Mouse (Mus musculus) limb, embryonic 15.5 days (tissue): ENCODE data around the gene Bcar1. TPM values are rescaled to one million over a fixed set of nuclear protein-coding genes. Genes with fewer than 3 reads are reported as not detected.
A peak's percentile ranks its signal among the peaks of the same experiment; 100 is the strongest.

ENCODE experiments used
- ATAC-seq: fragments of 200-750 bp; cut with Nextera tagmentation; 2 replicates; pipeline ENCODE4 v1.8.0; 2017; ENCODE audit warnings: low read depth, moderate TSS enrichment; ENCODE audit not compliant: insufficient number of reproducible peaks, low FRiP score, low TSS enrichment
- H3K27ac ChIP-seq: fragments of 300-500 bp; sonication (generic); 2 replicates; pipeline ENCODE4 v1.5.1; 2015; ENCODE audit warnings: moderate library complexity, mild to moderate bottlenecking, inconsistent platforms
- H3K27me3 ChIP-seq: fragments of 300-500 bp; sonication (generic); 2 replicates; pipeline ENCODE4 v1.6.1; 2015; ENCODE audit warnings: inconsistent platforms
- H3K36me3 ChIP-seq: fragments of 300-500 bp; sonication (generic); 2 replicates; pipeline ENCODE4 v1.6.1; 2015; ENCODE audit warnings: inconsistent platforms
- H3K4me1 ChIP-seq: fragments of 300-500 bp; sonication (generic); 2 replicates; pipeline ENCODE4 v1.6.1; 2015; ENCODE audit warnings: inconsistent platforms
- H3K4me2 ChIP-seq: fragments of 300-500 bp; sonication (generic); 2 replicates; pipeline ENCODE4 v1.6.1; 2015; ENCODE audit warnings: mild to moderate bottlenecking, inconsistent platforms
- H3K4me3 ChIP-seq: fragments of 300-500 bp; sonication (generic); 2 replicates; pipeline ENCODE4 v1.5.1; 2015; ENCODE audit warnings: mild to moderate bottlenecking, inconsistent platforms
- H3K9ac ChIP-seq: fragments of 300-500 bp; sonication (generic); 2 replicates; pipeline ENCODE4 v1.6.1; 2015; ENCODE audit warnings: inconsistent platforms
- H3K9me3 ChIP-seq: fragments of 300-500 bp; sonication (generic); 2 replicates; pipeline ENCODE4 v1.6.1; 2016; ENCODE audit warnings: inconsistent platforms
- WGBS: fragments of 180-500 bp; shearing (Covaris S2); methylation state at CpG from one replicate; pipeline ENCODE4 v1.1.7; 2015; 5-methylcytosine and 5-hydroxymethylcytosine counted together
- polyA plus RNA-seq: library from polyadenylated mRNA; unstranded; fragments of >200 nt; fragmentation: Nextera tagmentation; extraction: Ambion mirVana; gene quantifications from 2 replicates; pipeline ENCODE4 v1.2.1, GENCODE M21; 2015

Gene Bcar1
- polyA plus RNA-seq, 1 experiment from 2014 or later: 35.4 TPM

DNA sequence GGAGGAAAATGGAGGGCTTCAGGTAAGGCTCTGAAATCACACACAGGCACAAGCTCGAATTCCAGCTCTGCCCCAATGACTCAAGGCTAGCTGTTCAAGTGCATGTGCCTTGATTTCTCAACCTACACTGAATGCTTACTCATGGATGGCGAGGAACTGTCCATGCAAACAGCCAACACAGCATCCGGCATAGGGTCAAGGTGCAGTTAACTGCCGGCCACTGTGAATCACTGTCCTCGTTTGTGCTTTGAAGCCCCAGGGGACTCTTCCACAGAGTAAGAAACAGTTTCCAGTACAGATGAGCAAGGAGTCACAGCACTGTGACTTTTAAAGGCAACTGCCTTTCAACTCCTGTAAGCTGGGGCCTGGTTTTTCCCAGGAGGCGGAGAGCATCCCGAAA, 36.1 kb upstream of the Bcar1 start:
- no peak for ATAC-seq
- no peak overlapping the region for H3K9ac ChIP-seq
- 69% methylated on average over 7 of the region's 7 CpGs for WGBS
- no peaks in the 10 kb centered on the region for H3K27me3 ChIP-seq
- H3K4me3 ChIP-seq: no peak overlapping the region
- no peak overlapping the region for H3K4me2 ChIP-seq
- no peak overlapping the region for H3K27ac ChIP-seq
- H3K36me3 ChIP-seq: peaks cover 29% of the 10 kb centered on the region
- no peaks in the 10 kb centered on the region for H3K9me3 ChIP-seq
- no peaks in the 10 kb centered on the region for H3K4me1 ChIP-seq

DNA sequence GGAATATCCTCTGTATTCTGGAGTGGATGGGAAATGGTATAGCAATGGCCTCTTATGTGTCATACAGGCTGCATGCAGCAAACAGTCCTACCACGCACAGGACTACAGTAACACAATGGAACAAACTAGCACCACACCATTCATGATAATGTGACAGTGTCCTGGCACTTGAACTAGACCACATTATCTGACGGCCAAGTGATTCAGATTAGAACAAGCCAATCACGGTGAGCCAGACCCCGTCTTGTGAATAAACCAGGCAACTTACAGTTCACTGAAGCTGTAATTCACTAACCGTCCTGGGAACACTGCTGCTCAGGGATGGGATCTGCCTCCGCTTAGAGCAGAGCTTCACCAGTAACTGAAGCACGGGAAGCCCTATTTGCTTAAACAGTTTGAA, 35.2 kb upstream of the Bcar1 start:
- Histone ChIP-seq H3K9me3 (no peaks in the 10 kb centered on the region), H3K4me2 (no peak overlapping the region), H3K9ac (no peak overlapping the region), H3K27me3 (no peaks in the 10 kb centered on the region), H3K4me3 (no peak overlapping the region), H3K27ac (no peak overlapping the region), H3K4me1 (no peaks in the 10 kb centered on the region), H3K36me3 (peaks cover 37% of the 10 kb centered on the region)
- no peak for ATAC-seq
- whole genome bisulfite sequencing: 81% methylated on average over 7 of the region's 7 CpGs

DNA sequence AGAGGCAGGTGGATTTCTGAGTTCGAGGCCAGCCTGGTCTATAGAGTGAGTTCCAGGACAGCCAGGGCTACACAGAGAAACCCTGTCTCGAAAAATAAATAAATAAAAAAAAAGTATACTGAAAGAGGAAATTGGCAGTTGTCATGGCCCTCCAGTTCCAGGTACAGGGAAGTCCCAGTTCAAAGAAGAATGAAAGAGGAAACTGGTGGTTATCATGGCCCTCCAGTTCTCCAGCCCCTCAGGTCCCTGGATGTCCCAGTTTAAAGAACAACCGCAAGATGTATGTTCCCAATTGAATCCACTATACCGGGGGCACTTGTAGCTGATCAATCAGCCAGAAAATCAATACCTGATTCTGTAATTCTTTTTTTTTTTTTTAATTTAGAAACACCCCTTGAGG, 32.9 kb upstream of the Bcar1 start:
- 94% methylated on average over 4 of the region's 4 CpGs for WGBS

DNA sequence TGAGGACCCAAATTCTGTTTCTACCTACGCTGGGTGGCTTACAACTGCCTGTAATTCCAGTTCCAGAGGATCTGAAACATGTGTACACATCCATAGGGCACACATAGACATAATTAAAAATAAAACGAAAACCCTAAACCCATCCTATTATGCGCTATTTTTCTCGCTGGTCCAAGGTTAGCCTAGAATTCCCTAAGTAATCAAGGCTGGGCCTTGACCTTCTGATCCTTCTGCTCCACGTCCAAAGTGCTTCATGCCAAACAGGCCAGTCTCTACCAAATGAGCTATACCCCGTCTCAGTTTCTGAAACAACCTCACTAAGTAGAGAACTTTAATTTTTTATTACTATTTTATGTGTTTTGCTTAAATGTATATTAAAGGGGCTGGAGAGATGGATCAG, 32.2 kb upstream of the Bcar1 start:
- Histone ChIP-seq H3K9me3 (no peaks in the 10 kb centered on the region), H3K27ac (no peak overlapping the region), H3K4me1 (no peaks in the 10 kb centered on the region), H3K36me3 (peaks cover 45% of the 10 kb centered on the region), H3K9ac (no peak overlapping the region), H3K4me2 (no peak overlapping the region), H3K27me3 (no peaks in the 10 kb centered on the region), H3K4me3 (no peak overlapping the region)
- no peak for ATAC-seq
- 92% methylated on average over 6 of the region's 6 CpGs for WGBS

More for the DNA sequence above, 32.9 kb upstream of the Bcar1 start:
- no peaks in the 10 kb centered on the region for H3K27me3 ChIP-seq
- no peak overlapping the region for H3K4me3 ChIP-seq
- H3K9ac ChIP-seq: no peak overlapping the region
- no peaks in the 10 kb centered on the region for H3K9me3 ChIP-seq
- no peak overlapping the region for H3K27ac ChIP-seq
- H3K4me2 ChIP-seq: no peak overlapping the region
- H3K4me1 ChIP-seq: no peaks in the 10 kb centered on the region
- no peak for ATAC-seq
- H3K36me3 ChIP-seq: peaks cover 45% of the 10 kb centered on the region

DNA sequence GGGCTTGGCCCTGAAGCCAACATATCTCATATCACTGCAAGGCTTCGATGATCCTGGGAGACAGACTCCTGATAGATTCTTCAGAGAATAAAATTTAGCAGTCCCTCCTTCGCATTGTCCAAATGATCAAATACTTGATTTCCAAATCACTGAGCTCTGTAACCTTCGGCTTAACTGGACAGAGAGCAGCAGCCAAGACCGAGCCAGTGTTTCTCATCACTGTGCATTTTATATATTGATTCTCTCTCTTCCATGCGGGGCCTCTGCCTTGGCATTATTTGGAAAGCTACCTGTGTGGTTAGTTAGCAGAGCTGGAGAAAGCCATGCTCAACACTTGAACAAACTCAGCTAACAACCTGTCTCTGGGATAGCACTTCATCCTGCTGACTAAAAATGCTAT, 29.9 kb upstream of the Bcar1 start:
- peaks cover 37% of the 10 kb centered on the region for H3K36me3 ChIP-seq
- peaks cover 13% of the 10 kb centered on the region for H3K4me1 ChIP-seq
- no peak overlapping the region for H3K4me2 ChIP-seq
- WGBS: 96% methylated on average over 5 of the region's 5 CpGs
- H3K27me3 ChIP-seq: no peaks in the 10 kb centered on the region
- no peak for ATAC-seq
- H3K9ac ChIP-seq: no peak overlapping the region
- no peaks in the 10 kb centered on the region for H3K9me3 ChIP-seq
- no peak overlapping the region for H3K4me3 ChIP-seq
- H3K27ac ChIP-seq: no peak overlapping the region

DNA sequence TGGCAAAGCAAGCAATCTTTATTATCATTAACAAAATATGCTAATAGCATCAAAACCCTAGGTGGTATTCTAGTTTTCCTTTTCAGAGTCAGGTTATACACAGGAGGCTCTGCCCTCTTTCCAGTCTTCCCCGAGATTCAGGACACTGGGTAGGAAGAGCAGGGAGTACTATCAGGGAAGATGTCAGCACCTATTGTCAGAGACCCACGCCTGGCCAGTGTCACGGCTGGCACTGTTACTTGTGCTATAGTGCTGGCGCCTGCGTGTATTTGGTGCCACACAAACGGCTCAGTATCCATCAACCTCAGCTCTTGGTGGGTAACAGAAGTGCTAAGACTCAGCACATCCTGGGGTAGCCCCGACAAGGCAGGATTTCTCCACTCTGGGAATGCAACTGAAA, 29.4 kb upstream of the Bcar1 start:
- H3K4me3 ChIP-seq: no peak overlapping the region
- no peak overlapping the region for H3K27ac ChIP-seq
- no peak overlapping the region for H3K9ac ChIP-seq
- 84% methylated on average over 7 of the region's 7 CpGs for WGBS
- H3K4me1 ChIP-seq: peaks cover 13% of the 10 kb centered on the region
- H3K4me2 ChIP-seq: no peak overlapping the region
- ATAC-seq: no peak
- H3K9me3 ChIP-seq: no peaks in the 10 kb centered on the region
- H3K36me3 ChIP-seq: peaks cover 37% of the 10 kb centered on the region
- H3K27me3 ChIP-seq: no peaks in the 10 kb centered on the region

DNA sequence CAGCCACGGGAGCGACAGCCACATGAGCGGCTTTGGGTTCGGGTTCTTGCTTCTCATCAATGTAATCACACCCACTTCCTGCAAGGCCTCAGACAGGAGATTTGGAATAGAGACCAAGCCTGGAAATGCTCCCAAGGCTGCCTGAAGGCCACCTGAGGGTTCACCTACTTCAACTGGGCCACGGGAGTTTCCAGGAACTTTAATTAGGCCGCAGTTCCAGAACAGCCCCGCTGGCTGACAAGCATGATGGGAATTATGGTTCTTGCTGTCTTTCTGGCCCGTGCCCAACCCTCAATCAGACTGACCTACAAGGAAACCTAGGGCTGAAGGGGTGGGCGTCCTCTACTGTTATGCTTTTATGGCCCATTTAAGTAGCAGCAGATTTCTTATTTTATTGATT, 28.5 kb upstream of the Bcar1 start:
- Histone ChIP-seq H3K36me3 (peaks cover 40% of the 10 kb centered on the region), H3K4me1 (peaks cover 13% of the 10 kb centered on the region), H3K4me2 (no peak overlapping the region), H3K27me3 (no peaks in the 10 kb centered on the region), H3K9ac (no peak overlapping the region), H3K4me3 (no peak overlapping the region), H3K9me3 (no peaks in the 10 kb centered on the region), H3K27ac (no peak overlapping the region)
- 78% methylated on average over 9 of the region's 9 CpGs for WGBS
- ATAC-seq: no peak

DNA sequence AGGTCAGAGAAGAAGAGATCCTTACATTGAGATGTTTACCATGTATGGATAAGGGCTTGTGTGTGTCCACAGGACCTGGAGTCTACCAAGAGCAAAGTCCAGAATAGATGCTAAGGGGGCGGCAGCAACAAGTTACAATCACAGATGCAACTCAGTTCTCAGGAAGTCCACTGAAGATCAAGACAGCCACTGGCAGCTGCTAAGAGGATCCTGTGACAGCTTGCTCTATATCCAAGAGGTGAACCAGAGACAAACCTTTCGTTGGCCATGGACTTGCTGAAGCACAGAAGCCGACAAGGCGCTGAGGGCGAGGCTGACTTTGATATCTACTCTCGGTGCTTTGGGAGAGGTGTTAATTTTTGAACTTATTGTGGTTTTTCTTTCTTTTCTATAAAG, 28.0 kb upstream of the Bcar1 start:
- H3K36me3 ChIP-seq: peaks cover 41% of the 10 kb centered on the region
- H3K9me3 ChIP-seq: no peaks in the 10 kb centered on the region
- H3K9ac ChIP-seq: no peak overlapping the region
- H3K4me3 ChIP-seq: no peak overlapping the region
- WGBS: 87% methylated on average over 6 of the region's 6 CpGs
- peaks cover 13% of the 10 kb centered on the region for H3K4me1 ChIP-seq
- no peak for ATAC-seq
- H3K27ac ChIP-seq: no peak overlapping the region
- no peaks in the 10 kb centered on the region for H3K27me3 ChIP-seq
- no peak overlapping the region for H3K4me2 ChIP-seq

DNA sequence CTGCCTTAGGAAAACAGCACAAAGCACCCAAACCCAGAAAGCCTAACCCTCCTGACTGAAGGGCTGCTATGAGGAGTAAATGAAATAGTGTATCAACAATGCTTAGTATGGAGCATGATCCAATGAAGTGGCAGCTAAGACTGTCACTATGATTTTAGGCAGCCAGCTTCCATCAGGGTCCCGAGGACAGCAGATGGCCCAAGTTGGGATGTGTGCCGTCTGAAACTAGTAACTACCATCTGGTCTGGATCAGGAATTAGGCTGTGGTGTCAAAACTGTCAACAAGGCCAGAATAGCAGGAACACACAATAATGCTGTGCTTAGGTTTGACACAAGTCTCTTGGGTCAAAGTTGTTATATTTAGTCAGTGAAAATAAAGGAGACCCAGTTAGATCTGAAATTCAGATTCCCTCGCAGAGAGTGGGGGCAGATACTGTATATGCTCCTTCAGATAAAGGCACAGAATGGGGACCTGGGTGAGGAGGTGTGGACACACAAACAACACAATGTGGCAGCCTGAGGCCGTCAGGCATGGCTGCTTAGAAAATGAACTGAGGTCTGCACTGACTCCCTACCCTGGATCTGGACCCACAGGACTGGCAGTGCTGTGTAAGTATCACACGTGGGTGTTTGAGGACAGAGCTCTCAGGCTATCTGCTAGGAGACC, 27.5 kb upstream of the Bcar1 start:
- no peak overlapping the region for H3K27ac ChIP-seq

DNA sequence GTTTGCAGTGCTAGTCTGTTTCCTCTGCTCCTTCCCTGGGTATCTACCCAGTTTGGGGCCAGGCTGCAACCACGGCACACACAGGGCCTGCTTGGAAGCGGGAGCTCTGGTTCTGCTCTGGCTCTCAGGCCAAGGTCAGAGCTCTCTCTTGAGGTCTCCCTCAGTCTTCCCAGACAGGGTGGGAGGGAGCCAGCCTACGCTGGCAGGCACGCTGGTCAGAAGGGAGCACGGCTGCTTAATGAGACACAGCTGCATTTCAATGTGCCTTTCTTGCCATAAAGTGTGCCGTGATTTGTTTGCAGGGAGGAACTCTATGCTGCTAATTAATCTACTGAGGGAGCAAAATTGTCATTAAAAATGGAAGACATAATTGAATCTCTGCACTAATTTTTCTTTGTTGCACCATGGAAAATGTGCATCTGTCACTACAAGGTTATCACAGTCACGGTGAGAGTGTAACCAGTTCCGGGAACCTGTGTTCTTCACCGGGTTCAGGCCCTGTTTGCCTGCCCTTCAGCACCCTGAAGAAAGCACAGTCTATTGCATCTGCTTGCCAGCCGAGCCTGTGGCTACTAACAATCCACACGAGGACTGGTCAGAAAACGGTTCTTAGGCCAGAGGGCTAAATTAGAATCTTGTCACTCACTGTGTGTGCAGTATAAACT, 26.3 kb upstream of the Bcar1 start:
- peak overlapping the region; percentile 50 for H3K27ac ChIP-seq
- H3K9ac ChIP-seq: no peak overlapping the region
- no peak overlapping the region for H3K4me3 ChIP-seq
- H3K9me3 ChIP-seq: no peaks in the 10 kb centered on the region
- peaks cover 13% of the 10 kb centered on the region for H3K4me1 ChIP-seq
- H3K36me3 ChIP-seq: peaks cover 56% of the 10 kb centered on the region
- peak; percentile 30; the same call in 1 of the 2 replicates for ATAC-seq
- no peak overlapping the region for H3K4me2 ChIP-seq
- WGBS: 28% methylated on average over 12 of the region's 12 CpGs
- no peaks in the 10 kb centered on the region for H3K27me3 ChIP-seq

More for the DNA sequence above, 27.5 kb upstream of the Bcar1 start:
- H3K4me2 ChIP-seq: no peak overlapping the region
- peaks cover 13% of the 10 kb centered on the region for H3K4me1 ChIP-seq
- no peak overlapping the region for H3K9ac ChIP-seq
- H3K36me3 ChIP-seq: peaks cover 47% of the 10 kb centered on the region
- 62% methylated on average over 5 of the region's 5 CpGs for WGBS
- no peak for ATAC-seq
- H3K4me3 ChIP-seq: no peak overlapping the region
- H3K27me3 ChIP-seq: no peaks in the 10 kb centered on the region
- H3K9me3 ChIP-seq: no peaks in the 10 kb centered on the region

DNA sequence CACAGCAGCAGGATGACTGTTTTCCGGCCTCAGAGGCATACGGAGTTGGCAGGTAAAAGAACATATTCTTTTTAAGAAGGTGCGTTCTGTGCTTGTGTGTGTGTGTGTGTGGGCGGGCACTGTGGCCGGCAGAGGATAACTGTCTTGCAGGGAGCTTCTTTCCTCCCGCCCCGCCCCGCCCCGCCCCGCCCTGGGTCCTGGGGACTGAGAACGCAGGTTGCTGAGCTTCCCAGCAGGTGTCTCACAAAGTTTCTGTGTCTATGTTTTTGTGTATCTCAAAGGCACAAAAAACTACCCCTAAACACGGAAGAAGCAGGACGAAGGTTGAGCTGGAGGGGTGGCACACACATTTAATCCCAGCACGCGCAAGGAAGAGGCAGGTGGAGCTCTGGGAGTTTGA, 25.7 kb upstream of the Bcar1 start:
- H3K27ac ChIP-seq: peak overlapping the region; percentile 50; the same call in 1 of the 2 replicates

DNA sequence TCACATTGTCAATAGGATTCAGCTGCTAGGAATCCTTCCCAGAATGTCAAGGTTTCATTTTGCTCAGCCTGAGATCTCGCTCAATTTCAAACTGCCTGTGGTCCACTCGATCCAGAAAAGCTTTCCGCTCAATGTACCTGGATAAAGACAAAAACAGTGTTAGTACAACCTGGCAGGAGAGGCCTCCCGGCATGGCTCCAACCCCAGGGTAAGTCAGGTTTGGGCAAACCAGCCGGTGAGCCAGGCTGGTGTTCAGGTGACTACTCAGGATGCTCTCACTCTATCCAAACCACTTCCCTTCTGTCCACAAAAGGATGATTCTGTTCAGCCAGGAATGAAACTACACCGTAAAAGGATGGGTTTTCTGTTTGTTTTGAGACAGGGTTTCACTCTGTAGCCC, 25.0 kb upstream of the Bcar1 start:
- Histone ChIP-seq H3K27me3 (no peaks in the 10 kb centered on the region), H3K4me1 (peaks cover 13% of the 10 kb centered on the region), H3K4me2 (no peak overlapping the region), H3K9me3 (no peaks in the 10 kb centered on the region), H3K27ac (no peak overlapping the region), H3K36me3 (peaks cover 50% of the 10 kb centered on the region), H3K4me3 (no peak overlapping the region), H3K9ac (no peak overlapping the region)
- no peak for ATAC-seq
- WGBS: 87% methylated on average over 6 of the region's 6 CpGs

More for the DNA sequence above, 25.7 kb upstream of the Bcar1 start:
- Histone ChIP-seq H3K9ac (no peak overlapping the region), H3K4me2 (no peak overlapping the region), H3K4me1 (peaks cover 13% of the 10 kb centered on the region), H3K9me3 (no peaks in the 10 kb centered on the region), H3K36me3 (peaks cover 51% of the 10 kb centered on the region), H3K27me3 (no peaks in the 10 kb centered on the region), H3K4me3 (no peak overlapping the region)
- 52% methylated on average over 15 of the region's 15 CpGs for WGBS
- ATAC-seq: no peak
